Mouse (Mus musculus) CH12.LX (cell line): ENCODE measurements around the gene Ppp1r11. TPM values are rescaled to one million over a fixed set of nuclear protein-coding genes. Genes with fewer than 3 reads are reported as not detected.

Experiments used
- DNase-seq: peaks from one replicate; pipeline ENCODE4 v3.0.0-alpha.2; 2013; ENCODE audit errors: extremely low read depth
- H3K27ac ChIP-seq: 2 replicates; pipeline ENCODE4 v1.5.1; 2012; ENCODE audit warnings: low read depth, mild to moderate bottlenecking, control low read depth, moderate library complexity; ENCODE audit not compliant: insufficient read depth
- H3K27me3 ChIP-seq: replicated peaks from 2 replicates; pipeline ENCODE3; 2012; ENCODE audit warnings: inconsistent platforms
- H3K36me3 ChIP-seq, 2 experiments: replicated peaks in 1 of 2; 2 replicates each; pipeline versions ENCODE3 to v1.6.1; 2012; ENCODE audit warnings: inconsistent platforms in 1 of 2, low read length in 1 of 2, mild to moderate bottlenecking in 1 of 2, mixed read lengths in 1 of 2, moderate library complexity in 1 of 2; ENCODE audit not compliant: control insufficient read depth in 1 of 2, insufficient read depth in 1 of 2
- H3K4me1 ChIP-seq, 2 experiments: 2 replicates each; pipeline ENCODE4 v1.6.1; 2012; ENCODE audit warnings: inconsistent platforms in 1 of 2, moderate library complexity in 1 of 2; ENCODE audit not compliant: insufficient read depth in 2 of 2, control insufficient read depth in 1 of 2
- H3K4me2 ChIP-seq: 2 replicates; pipeline ENCODE4 v1.6.1; 2012; ENCODE audit warnings: low read depth, mild to moderate bottlenecking, control low read depth; ENCODE audit not compliant: poor library complexity, insufficient read depth, severe bottlenecking
- H3K4me3 ChIP-seq, 3 experiments: fragments of 150-350 bp in 1 of 3; sonication (generic) in 1 of 3; replicated peaks in 1 of 3; 2 replicates each; pipeline versions ENCODE3 to v1.5.1; 2011 to 2012; ENCODE audit warnings: low read depth in 2 of 3, low read length in 2 of 3, mild to moderate bottlenecking in 2 of 3, moderate library complexity in 2 of 3, control low read depth in 1 of 3, improper control_type of control experiment in 1 of 3, inconsistent platforms in 1 of 3, mixed read lengths in 1 of 3; ENCODE audit not compliant: poor library complexity in 1 of 3
- H3K79me2 ChIP-seq: replicated peaks from 2 replicates; pipeline ENCODE4 v1.6.1; 2012; ENCODE audit warnings: mild to moderate bottlenecking, moderate library complexity; ENCODE audit not compliant: control insufficient read depth, poor library complexity, insufficient read depth, severe bottlenecking; ENCODE audit errors: extremely low read depth
- H3K9ac ChIP-seq: 2 replicates; pipeline ENCODE4 v1.6.1; 2012; ENCODE audit warnings: low read depth, mild to moderate bottlenecking, control low read depth, moderate library complexity; ENCODE audit not compliant: insufficient read depth
- H3K9me3 ChIP-seq: replicated peaks from 2 replicates; pipeline ENCODE3; 2012; ENCODE audit warnings: low read length, inconsistent platforms, mixed read lengths
- CHD2 ChIP-seq: IDR thresholded peaks from 2 replicates; pipeline ENCODE4 v1.6.1; 2011; ENCODE audit warnings: low read length, improper control_type of control experiment
- E2F4 ChIP-seq: IDR thresholded peaks from 2 replicates; pipeline ENCODE4 v1.6.1; 2011; ENCODE audit warnings: low read depth, low read length, improper control_type of control experiment; ENCODE audit not compliant: insufficient replicate concordance
- EP300 ChIP-seq: IDR thresholded peaks from 2 replicates; pipeline ENCODE4 v1.6.1; 2011; ENCODE audit warnings: low read length, improper control_type of control experiment
- ETS1 ChIP-seq: conservative IDR thresholded peaks from 2 replicates; pipeline ENCODE4 v1.6.1; 2012; ENCODE audit warnings: low read depth, mild to moderate bottlenecking, inconsistent platforms, low read length, improper control_type of control experiment, moderate library complexity
- GABPA ChIP-seq: IDR thresholded peaks from 2 replicates; pipeline ENCODE4 v1.6.1; 2012; ENCODE audit warnings: low read depth, low read length, improper control_type of control experiment, inconsistent platforms; ENCODE audit not compliant: insufficient replicate concordance
- JUN ChIP-seq: IDR thresholded peaks from 2 replicates; pipeline ENCODE4 v1.6.1; 2011; ENCODE audit warnings: low read depth, mild to moderate bottlenecking, low read length, improper control_type of control experiment, moderate library complexity; ENCODE audit not compliant: insufficient read depth
- KAT2A ChIP-seq: IDR thresholded peaks from 2 replicates; pipeline ENCODE4 v1.6.1; 2012; ENCODE audit warnings: low read length, improper control_type of control experiment, inconsistent platforms; ENCODE audit not compliant: insufficient replicate concordance
- MAX ChIP-seq: IDR thresholded peaks from 2 replicates; pipeline ENCODE4 v1.6.1; 2011; ENCODE audit warnings: low read length, improper control_type of control experiment
- MEF2A ChIP-seq: IDR thresholded peaks from 2 replicates; pipeline ENCODE4 v1.6.1; 2014; ENCODE audit warnings: low read depth, mild to moderate bottlenecking, inconsistent platforms, low read length, improper control_type of control experiment, borderline replicate concordance
- MXI1 ChIP-seq: IDR thresholded peaks from 2 replicates; pipeline ENCODE4 v1.6.1; 2011; ENCODE audit warnings: mild to moderate bottlenecking, low read depth, low read length, improper control_type of control experiment
- NRF1 ChIP-seq: IDR thresholded peaks from 2 replicates; pipeline ENCODE4 v1.6.1; 2014; ENCODE audit warnings: low read depth, mild to moderate bottlenecking, inconsistent platforms, low read length, improper control_type of control experiment, moderate library complexity
- POLR2AphosphoS2 ChIP-seq: IDR thresholded peaks from 2 replicates; pipeline ENCODE4 v1.6.1; 2011; ENCODE audit warnings: low read depth, low read length, improper control_type of control experiment
- RAD21 ChIP-seq: IDR thresholded peaks from 2 replicates; pipeline ENCODE4 v1.6.1; 2011; ENCODE audit warnings: low read depth, mild to moderate bottlenecking, low read length, improper control_type of control experiment, moderate library complexity
- TBP ChIP-seq: conservative IDR thresholded peaks from 2 replicates; pipeline ENCODE4 v1.6.1; 2011; ENCODE audit warnings: low read depth, low read length, improper control_type of control experiment
- USF2 ChIP-seq: conservative IDR thresholded peaks from 2 replicates; pipeline ENCODE4 v1.6.1; 2011; ENCODE audit warnings: low read depth, low read length, improper control_type of control experiment
- ZC3H11A ChIP-seq: IDR thresholded peaks from 2 replicates; pipeline ENCODE4 v1.6.1; 2012; ENCODE audit warnings: low read depth, mild to moderate bottlenecking, inconsistent platforms, low read length, improper control_type of control experiment
- ZNF384 ChIP-seq: IDR thresholded peaks from 2 replicates; pipeline ENCODE4 v1.6.1; 2012; ENCODE audit warnings: low read depth, low read length, improper control_type of control experiment, inconsistent platforms
- dilution Hi-C: fragments of 300-500 bp; cut with MboI; formaldehyde crosslinking; loops from 2 replicates; pipeline ENCODE4 v1.14.3; 2020; ENCODE audit warnings: low sequenced_read_pairs; ENCODE audit not compliant: extremely low pct_unique_long_range_greater_than_20kb, extremely low pct_ligation_motif_present
- in situ Hi-C: fragments of 300-500 bp; cut with MboI; formaldehyde crosslinking; loops from 3 replicates; pipeline ENCODE4 v1.14.3; 2019; ENCODE audit warnings: low sequenced_read_pairs, low pct_ligation_motif_present, low pct_unique_long_range_greater_than_20kb, mixed read lengths
- polyA plus RNA-seq: library from polyadenylated mRNA; unstranded; fragments of >175 nt; gene quantifications from 2 replicates; pipeline ENCODE4 v1.2.1, GENCODE M21; 2012; ENCODE audit warnings: low read depth; ENCODE audit not compliant: insufficient read length
- total RNA-seq, 2 experiments: library from RNA; depleted of rRNA; stranded (reverse); fragments of 300-350 nt in 1 of 2; fragments of >200 nt in 1 of 2; gene quantifications; 2 replicates each; pipeline ENCODE4 v1.2.3; 2012 to 2014

Gene Ppp1r11
- total and polyA plus RNA-seq, 3 experiments: 120 to 238 (median 209) TPM

DNA sequence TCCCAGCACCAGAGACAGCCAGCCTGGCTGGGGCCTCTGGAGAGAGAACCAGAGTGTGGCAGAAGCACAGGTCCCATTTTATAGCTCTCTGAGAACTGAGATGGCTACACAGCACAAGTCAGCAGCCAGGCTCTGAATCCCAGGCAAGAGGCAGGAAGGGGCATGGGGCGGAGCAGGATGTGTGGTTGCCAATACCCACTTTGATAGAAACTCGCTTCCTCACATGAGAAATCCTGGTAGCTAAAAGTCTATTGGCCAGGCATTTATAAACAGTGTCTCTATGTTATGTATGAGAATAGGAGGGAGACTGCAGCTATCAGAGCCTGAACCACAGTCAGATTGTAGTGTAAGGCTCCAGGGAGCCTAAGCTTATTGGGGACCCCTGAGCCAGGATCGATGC lies 21.2 kb upstream of the Ppp1r11 start:
- Histone ChIP-seq H3K9ac (no peak overlapping the region), H3K36me3 (no peaks in the 10 kb centered on the region), H3K9me3 (no peaks in the 10 kb centered on the region), H3K27me3 (no peaks in the 10 kb centered on the region), H3K27ac (no peak overlapping the region), H3K79me2 (no peaks in the 10 kb centered on the region), H3K4me2 (no peak overlapping the region), H3K4me3 (no peak overlapping the region), H3K4me1 (peaks cover 0 to 9% of the 10 kb centered on the region in 2 experiments; a peak in 2 of 4 replicates)
- TF ChIP-seq TBP (no peak), GABPA (no peak), CHD2 (no peak), RAD21 (no peak), MAX (no peak), E2F4 (no peak), MEF2A (no peak), USF2 (no peak), JUN (no peak)
- dilution Hi-C loops (no loop called here), in situ Hi-C loops (no loop called here)
- no peak for DNase-seq

DNA sequence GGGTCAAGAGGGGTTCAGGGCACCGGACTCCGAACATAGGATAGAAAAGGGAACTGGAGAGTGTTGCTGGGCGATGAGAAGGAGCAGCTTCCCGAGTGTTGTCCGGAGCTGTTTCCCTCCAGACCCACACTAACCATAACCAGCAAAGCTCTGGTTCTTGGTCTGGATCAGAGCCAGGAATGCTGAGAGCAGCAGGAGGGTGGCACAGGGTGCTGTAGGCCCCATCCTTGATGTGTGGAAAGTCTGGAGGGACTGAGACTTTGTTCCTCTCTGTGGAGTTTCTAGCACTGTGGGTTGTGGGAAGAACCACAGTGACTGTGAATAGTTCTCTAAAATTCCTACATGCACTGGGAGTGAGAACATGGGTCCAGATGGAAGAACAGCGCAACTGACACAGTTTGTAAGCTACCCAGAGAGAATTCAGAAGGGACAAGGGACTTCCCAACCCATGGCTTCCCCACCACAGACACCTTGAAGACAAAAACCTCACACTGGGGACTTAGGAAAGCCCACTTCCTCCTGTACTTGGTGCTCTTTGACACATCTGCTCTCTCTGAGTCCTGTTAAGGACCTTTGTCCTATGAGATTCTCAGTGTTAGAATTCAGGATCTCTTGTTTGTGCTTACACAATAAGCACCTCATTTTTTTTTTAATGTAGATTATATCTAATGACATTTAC lies 19.8 kb upstream of the Ppp1r11 start:
- dilution Hi-C loops (no loop called here), in situ Hi-C loops (no loop called here)
- DNase-seq: no peak
- TF ChIP-seq EP300 (0 out of 2 replicates have a peak, but pooled peaks have one; percentile 18), POLR2AphosphoS2 (no peak)
- H3K9ac ChIP-seq: no peak overlapping the region
- no peak overlapping the region for H3K27ac ChIP-seq
- no peaks in the 10 kb centered on the region for H3K79me2 ChIP-seq
- no peak overlapping the region for H3K4me3 ChIP-seq
- H3K9me3 ChIP-seq: no peaks in the 10 kb centered on the region
- no peak overlapping the region for H3K4me2 ChIP-seq
- H3K27me3 ChIP-seq: no peaks in the 10 kb centered on the region
- H3K4me1 ChIP-seq: peaks cover 0 to 11% of the 10 kb centered on the region in 2 experiments; a peak in 2 of 4 replicates
- H3K36me3 ChIP-seq: no peaks in the 10 kb centered on the region

DNA sequence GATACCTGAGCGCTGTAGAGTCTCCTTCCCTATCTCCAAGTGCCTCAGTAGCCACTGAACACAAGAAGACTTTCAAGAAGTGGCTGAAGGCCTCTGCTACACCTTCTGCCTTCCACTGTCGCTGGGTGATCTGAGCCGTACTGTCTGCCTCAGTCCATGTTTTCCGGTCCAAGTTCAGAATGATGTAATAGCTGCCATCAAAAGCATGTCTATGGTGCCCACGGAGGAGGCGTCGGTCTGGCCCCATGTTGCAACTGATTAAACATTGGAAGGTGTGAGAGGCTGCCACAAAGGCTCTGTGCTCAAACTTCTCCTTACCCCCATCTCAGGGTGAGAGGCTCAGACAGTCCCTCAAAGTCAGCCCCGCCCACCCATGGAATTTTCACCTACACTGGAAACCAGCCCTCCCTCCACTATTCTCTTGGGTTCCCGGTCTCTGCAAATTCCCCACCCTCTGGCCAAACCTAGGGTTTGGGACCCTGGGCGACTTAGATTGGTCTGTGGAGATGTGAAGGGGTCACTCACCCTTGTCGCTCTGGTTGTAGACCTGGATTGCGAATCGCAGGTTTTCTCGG lies 18.9 kb upstream of the Ppp1r11 start:
- Histone ChIP-seq H3K9me3 (no peaks in the 10 kb centered on the region), H3K4me1 (peaks cover 0 to 11% of the 10 kb centered on the region in 2 experiments; a peak in 2 of 4 replicates), H3K79me2 (no peaks in the 10 kb centered on the region), H3K9ac (no peak overlapping the region), H3K4me2 (no peak overlapping the region), H3K27me3 (no peaks in the 10 kb centered on the region), H3K36me3 (peaks cover 0 to 5% of the 10 kb centered on the region in 2 experiments), H3K27ac (no peak overlapping the region), H3K4me3 (no peak overlapping the region)
- TF ChIP-seq MXI1: no peak
- no peak for TF ChIP-seq ETS1
- TF ChIP-seq ZNF384: no peak
- TF ChIP-seq ZC3H11A: no peak
- no peak for TF ChIP-seq KAT2A
- no peak for TF ChIP-seq NRF1
- in situ Hi-C loops: no loop called here
- no peak for DNase-seq
- dilution Hi-C loops: no loop called here
